Mouse (Mus musculus) gastrocnemius, adult 2 months (tissue): Measurements from ENCODE around the gene Prkag2. TPM values are rescaled to one million over a fixed set of nuclear protein-coding genes. Genes with fewer than 3 reads are reported as not detected.
"Not testable (repeated sequence)": the region's sequence is repeated elsewhere in the genome, so short reads cannot be mapped to it uniquely, and the experiment has no call there.

ENCODE experiments used
- DNase-seq: peaks from one replicate; pipeline ENCODE4 v3.0.0; 2022
- H3K27ac ChIP-seq: fragments of 200-600 bp; 2 replicates; pipeline ENCODE4 v1.8.1; 2022; ENCODE audit warnings: mild to moderate bottlenecking
- H3K4me3 ChIP-seq: fragments of 200-600 bp; 2 replicates; pipeline ENCODE4 v1.8.1; 2022; ENCODE audit warnings: mild to moderate bottlenecking, moderate library complexity
- CTCF ChIP-seq: fragments of 200-600 bp; IDR thresholded peaks from 2 replicates; pipeline ENCODE4 v1.8.1; 2022; ENCODE audit warnings: antibody characterized with exemption, mild to moderate bottlenecking, moderate library complexity
- intact Hi-C: fragments of 180-260 bp; cut with DNase I; formaldehyde crosslinking; loops from one replicate; pipeline ENCODE4 v1.15.1; 2025
- total RNA-seq, 2 experiments: library from RNA; stranded (reverse); gene quantifications; 2 replicates each; pipeline ENCODE4 v1.2.3; 2021

Gene Prkag2
- total RNA-seq, 2 experiments from 2014 or later: 10.7 to 11.0 TPM

DNA sequence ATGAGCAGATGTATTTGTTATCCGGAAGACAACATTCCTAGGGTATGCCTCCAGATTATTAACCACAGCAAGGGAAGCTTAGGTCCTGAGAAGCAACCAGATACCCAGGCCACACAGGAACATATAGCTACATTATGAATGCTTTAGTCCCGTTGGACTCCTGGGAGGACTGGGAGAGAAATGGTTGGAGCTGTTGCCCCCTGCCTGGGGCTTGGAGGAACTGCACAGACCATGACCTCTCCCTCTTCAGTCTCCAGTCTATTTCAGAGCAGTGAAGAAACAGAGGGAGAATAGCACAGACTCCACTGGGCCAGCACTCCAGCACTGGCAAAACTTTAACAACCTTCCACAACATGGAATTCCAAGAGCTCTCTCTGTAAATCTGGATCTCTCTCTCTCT lies 17.9 kb downstream of the Prkag2 start:
- Histone ChIP-seq H3K27ac (no peak overlapping the region), H3K4me3 (no peak overlapping the region)
- peak; percentile 69 for TF ChIP-seq CTCF
- intact Hi-C loops: loop anchor here (5.0 kb wide), 1 partner anchor 60 kb away; no protein-coding TSS in a partner anchor
- DNase-seq: peak; percentile 45

DNA sequence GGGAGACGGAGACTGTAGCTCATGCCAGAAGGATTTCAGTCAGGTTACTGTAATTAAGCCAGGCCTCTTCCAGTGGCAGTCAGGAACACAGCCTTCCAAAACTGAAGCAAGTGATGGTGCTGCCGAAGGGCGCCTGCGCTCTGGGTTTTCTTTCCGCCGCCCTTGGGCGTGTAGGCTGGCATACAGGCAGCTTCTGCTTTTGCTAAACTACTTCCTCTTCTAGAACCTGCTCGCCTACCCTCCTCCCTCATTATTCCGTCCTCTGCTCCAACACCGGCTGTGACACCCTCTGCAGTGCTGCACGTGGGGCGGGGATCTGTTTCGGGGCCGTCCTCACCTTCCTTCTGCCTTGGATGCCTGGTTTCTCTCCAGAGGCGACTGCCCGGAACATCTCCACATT lies 18.9 kb downstream of the Prkag2 start:
- peak; percentile 47 for DNase-seq
- Histone ChIP-seq H3K27ac (0 out of 2 replicates have a peak overlapping the region, but pooled peaks have one; percentile 31), H3K4me3 (no peak overlapping the region)
- intact Hi-C loops: loop anchor here (5.0 kb wide), 1 partner anchor 59 kb away; no protein-coding TSS in a partner anchor
- no peak for TF ChIP-seq CTCF

GRCm38 (mm10) chr5:25080994-25081393 lies 19.4 kb downstream of the Prkag2 start:
- TF ChIP-seq CTCF: no peak
- no peak overlapping the region for H3K27ac ChIP-seq
- intact Hi-C loops: loop anchor here (5.0 kb wide), 1 partner anchor 59 kb away; no protein-coding TSS in a partner anchor
- no peak for DNase-seq
- H3K4me3 ChIP-seq: no peak overlapping the region

- H3K27ac ChIP-seq: no peak overlapping the region
- no peak for DNase-seq
These were observed 19.9 kb downstream of the Prkag2 start for GRCm38 (mm10) chr5:25080438-25080945.

GRCm38 (mm10) chr5:25079766-25080265 lies 20.6 kb downstream of the Prkag2 start:
- no peak for TF ChIP-seq CTCF
- no peak overlapping the region for H3K4me3 ChIP-seq
- intact Hi-C loops: loop anchor here (5.0 kb wide), 1 partner anchor 58 kb away; no protein-coding TSS in a partner anchor
- no peak overlapping the region for H3K27ac ChIP-seq
- DNase-seq: no peak

More at GRCm38 (mm10) chr5:25080438-25080945, 19.9 kb downstream of the Prkag2 start:
- no peak overlapping the region for H3K4me3 ChIP-seq
- intact Hi-C loops: loop anchor here (5.0 kb wide), 1 partner anchor 58 kb away; no protein-coding TSS in a partner anchor
- no peak for TF ChIP-seq CTCF

DNA sequence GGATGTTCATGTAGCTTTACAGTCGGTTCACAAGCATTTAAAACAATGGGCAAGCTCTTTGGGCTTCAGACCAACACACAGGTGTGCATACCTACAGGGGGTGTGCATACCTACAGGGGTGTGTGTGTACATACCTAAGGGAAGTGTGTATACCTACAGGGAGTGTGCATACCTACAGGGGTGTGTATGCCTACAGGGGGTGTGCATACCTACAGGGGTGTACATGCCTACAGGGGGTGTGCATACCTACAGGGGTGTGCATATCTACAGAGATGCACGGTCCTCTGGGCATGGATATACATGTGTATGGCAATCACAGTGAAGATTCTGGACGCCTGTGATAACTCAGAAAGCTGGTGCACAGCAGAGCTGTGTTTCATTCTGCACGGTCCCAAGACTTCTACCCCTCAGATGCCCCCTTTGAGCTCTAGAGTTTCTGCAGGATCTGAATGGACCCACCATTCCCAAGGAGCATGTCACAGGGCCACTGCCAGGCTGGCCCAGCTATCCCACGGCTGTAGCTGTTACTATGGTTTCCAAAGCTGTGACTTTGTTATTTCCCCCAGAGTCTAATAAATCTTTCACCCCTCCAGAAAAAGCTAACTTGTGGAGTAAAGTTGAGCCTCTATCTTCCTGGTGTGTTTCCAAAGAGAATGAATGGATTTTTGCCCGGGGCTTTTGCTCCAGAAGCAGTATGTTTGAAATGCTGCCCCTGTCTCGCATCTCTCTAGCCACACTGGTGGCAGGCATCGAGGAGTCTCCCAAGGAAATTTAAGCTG lies 22.4 kb downstream of the Prkag2 start:
- Histone ChIP-seq H3K27ac (no peak overlapping the region), H3K4me3 (no peak overlapping the region)
- TF ChIP-seq CTCF: no peak
- no peak for DNase-seq
- intact Hi-C loops: no loop called here

GRCm38 (mm10) chr5:25077258-25077657 lies 23.2 kb downstream of the Prkag2 start:
- H3K27ac ChIP-seq, H3K4me3 ChIP-seq, intact Hi-C loops, DNase-seq: not testable (repeated sequence)

GRCm38 (mm10) chr5:25075623-25076022 lies 24.8 kb downstream of the Prkag2 start:
- no peak overlapping the region for H3K4me3 ChIP-seq
- intact Hi-C loops: no loop called here
- no peak for TF ChIP-seq CTCF
- DNase-seq: no peak
- H3K27ac ChIP-seq: no peak overlapping the region

DNA sequence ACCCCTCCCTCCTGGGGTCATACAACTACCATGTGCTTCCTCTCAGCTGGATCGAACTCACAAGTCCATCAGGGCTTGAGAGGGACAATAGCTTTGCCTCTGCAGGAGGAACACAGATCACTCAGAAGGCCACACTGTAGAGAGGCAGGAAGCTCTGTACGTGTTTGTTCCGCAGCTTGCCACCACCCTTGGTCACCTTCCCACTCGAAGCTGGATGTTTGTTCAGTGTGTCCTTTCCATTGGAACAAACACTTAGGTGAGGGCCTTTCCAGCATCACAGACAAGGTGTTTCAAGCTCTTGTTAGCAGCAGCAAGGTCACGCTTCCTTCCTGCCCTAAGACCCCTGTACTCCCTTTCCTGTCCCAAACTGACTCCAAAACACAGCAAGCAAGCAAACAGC lies 30.6 kb downstream of the Prkag2 start:
- TF ChIP-seq CTCF: no peak
- Histone ChIP-seq H3K4me3 (no peak overlapping the region), H3K27ac (no peak overlapping the region)
- no peak for DNase-seq
- intact Hi-C loops: no loop called here

GRCm38 (mm10) chr5:25067122-25067521 lies 33.3 kb downstream of the Prkag2 start:
- no peak for TF ChIP-seq CTCF
- Histone ChIP-seq H3K27ac (no peak overlapping the region), H3K4me3 (no peak overlapping the region)
- DNase-seq: peak; percentile 74
- intact Hi-C loops: no loop called here

GRCm38 (mm10) chr5:25064270-25065232 lies 35.9 kb downstream of the Prkag2 start:
- intact Hi-C loops: no loop called here
- Histone ChIP-seq H3K27ac (no peak overlapping the region), H3K4me3 (no peak overlapping the region)
- DNase-seq: no peak
- no peak for TF ChIP-seq CTCF

DNA sequence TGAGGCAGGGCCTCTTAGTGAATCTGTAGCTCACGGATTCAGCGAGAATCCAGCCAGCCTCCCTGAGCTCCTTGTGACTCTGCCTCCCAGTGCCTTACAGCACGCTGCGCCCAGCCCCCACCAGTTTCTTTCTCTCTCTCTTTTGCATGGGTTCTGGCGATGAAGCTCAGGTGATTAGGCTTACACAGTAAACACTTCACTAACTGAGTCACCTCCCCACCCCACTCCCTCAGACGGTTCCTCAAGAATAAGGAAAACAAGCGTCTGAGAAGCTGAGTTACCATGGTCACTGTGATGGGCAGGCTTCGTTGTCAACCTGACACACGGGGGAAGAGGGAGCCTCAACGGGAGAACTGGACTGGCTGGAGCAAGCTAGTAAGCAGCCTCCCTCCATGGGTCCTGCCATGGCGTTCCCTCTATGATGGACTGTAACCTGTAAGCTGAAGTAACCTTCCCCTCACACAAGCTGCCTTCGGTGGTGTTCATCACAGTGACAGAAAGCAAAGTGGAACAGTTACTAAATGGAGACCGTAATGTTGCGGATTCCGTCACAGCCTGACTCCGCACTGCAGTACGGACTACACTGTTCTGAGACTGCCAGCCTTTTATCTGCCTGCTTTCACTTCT lies 37.8 kb downstream of the Prkag2 start:
- H3K27ac ChIP-seq: no peak overlapping the region
- intact Hi-C loops: no loop called here
- no peak for DNase-seq

More for the DNA sequence above, 37.8 kb downstream of the Prkag2 start:
- no peak for TF ChIP-seq CTCF
- no peak overlapping the region for H3K4me3 ChIP-seq
